Mouse (Mus musculus): ENCODE data around the gene Aplp2.

GRCm38 (mm10) chr9:31217631-31218380 is 6.2 kb upstream of the Aplp2 start:
- TF ChIP-seq CTCF (IDR thresholded peaks at IDR 0.05; ENCODE audit: control insufficient read depth, insufficient read depth, low read length) (no peak), POLR2A (IDR thresholded peaks at IDR 0.05; ENCODE audit: borderline replicate concordance, control insufficient read depth, low read depth, low read length) (no peak)
